17 mouse cellular contexts compared by ENCODE assay signal in genomic region chr1:39122316-39123015, GRCm38 (mm10).
DNase-seq lines count a peak whose midpoint lies in the region; ATAC-seq lines count a peak whose summit lies in the region.
"Had no signal": no experiment of that assay in that cellular context is flagged by ENCODE, and none has a peak within 500 bp of the region (broad histone marks: within the 10 kb centered on the region; RNA-seq: fewer than 3 reads in every experiment).

No protein-coding gene starts in this region.

- peaks cover 2% of the 10 kb centered on the region; the same call in 1 of the 2 replicates for H3K9me3 ChIP-seq in heart, embryonic 13.5 days
- H3K9me3 ChIP-seq in midbrain, embryonic 12.5 days: no peaks in the 10 kb centered on the region
- no peaks in the 10 kb centered on the region for H3K9me3 ChIP-seq in forebrain, embryonic 15.5 days
- H3K9me3 ChIP-seq: forebrain, embryonic 12.5 days had no signal

- 44% methylated on average over 8 of the region's 8 CpGs for WGBS in heart, embryonic 13.5 days
- WGBS in midbrain, embryonic 12.5 days: 52% methylated on average over 8 of the region's 8 CpGs
- WGBS in forebrain, embryonic 15.5 days: 66% methylated on average over 8 of the region's 8 CpGs

- ATAC-seq in heart, embryonic 13.5 days (ENCODE audit: extremely low read depth, insufficient number of reproducible peaks, low FRiP score, low TSS enrichment): no peak
- peak; percentile 69; the same call in 1 of the 2 replicates for ATAC-seq in midbrain, embryonic 12.5 days (ENCODE audit: low FRiP score, low read depth)
- ATAC-seq in forebrain, embryonic 15.5 days (replicated peaks): no peak
- ATAC-seq: intestine, embryonic 16.5 days had no signal

- no peaks in the 10 kb centered on the region for H3K36me3 ChIP-seq in heart, embryonic 13.5 days
- no peaks in the 10 kb centered on the region for H3K36me3 ChIP-seq in midbrain, embryonic 12.5 days
- H3K36me3 ChIP-seq in forebrain, embryonic 15.5 days: no peaks in the 10 kb centered on the region
- H3K36me3 ChIP-seq: forebrain, embryonic 12.5 days had no signal

- DNase-seq in heart, adult 11 months: no peak
- peak; percentile 23 for DNase-seq in CD4-positive, CD25-positive, alpha-beta regulatory T cell, adult 2 months (ENCODE audit: low read depth, low spot score)
- peak; percentile 78 for DNase-seq in WW6 (ENCODE audit: low read depth, low spot score)
- DNase-seq in thymus, adult 18-20 months: no peak
- DNase-seq in cerebellum, adult 9-10 months: no peak
- DNase-seq: adrenal gland, postnatal 14 days; cerebellum, adult 2 months; gastrocnemius, postnatal 36 days; lung, postnatal 4 days; right cerebral cortex, adult 18-20 months had no signal

- H3K4me2 ChIP-seq in heart, embryonic 13.5 days: peak overlapping the region; percentile 7; the same call in 1 of the 2 replicates
- no peak overlapping the region for H3K4me2 ChIP-seq in midbrain, embryonic 12.5 days (replicated peaks)
- H3K4me2 ChIP-seq in forebrain, embryonic 15.5 days (replicated peaks): no peak overlapping the region
- H3K4me2 ChIP-seq: forebrain, embryonic 12.5 days; heart, embryonic 11.5 days; lung, embryonic 14.5 days had no signal

- H3K4me3 ChIP-seq in heart, embryonic 13.5 days: no peak overlapping the region
- H3K4me3 ChIP-seq in midbrain, embryonic 12.5 days: no peak overlapping the region
- no peak overlapping the region for H3K4me3 ChIP-seq in forebrain, embryonic 15.5 days
- H3K4me3 ChIP-seq: forebrain, embryonic 12.5 days had no signal

- no peak overlapping the region for H3K27ac ChIP-seq in heart, embryonic 13.5 days (replicated peaks)
- H3K27ac ChIP-seq in midbrain, embryonic 12.5 days (replicated peaks): peak overlapping the region; percentile 39; the same call in 1 of the 2 replicates
- H3K27ac ChIP-seq in forebrain, embryonic 15.5 days (replicated peaks): no peak overlapping the region
- H3K27ac ChIP-seq: forebrain, embryonic 12.5 days had no signal

- no peaks in the 10 kb centered on the region; the same call in 1 of the 2 replicates for H3K27me3 ChIP-seq in heart, embryonic 13.5 days (replicated peaks)
- H3K27me3 ChIP-seq in midbrain, embryonic 12.5 days: no peaks in the 10 kb centered on the region
- no peaks in the 10 kb centered on the region for H3K27me3 ChIP-seq in forebrain, embryonic 15.5 days
- H3K27me3 ChIP-seq: forebrain, embryonic 12.5 days had no signal

- peaks cover 10% of the 10 kb centered on the region for H3K4me1 ChIP-seq in heart, embryonic 13.5 days
- H3K4me1 ChIP-seq in midbrain, embryonic 12.5 days: peaks cover 11% of the 10 kb centered on the region; the same call in 1 of the 2 replicates
- no peaks in the 10 kb centered on the region for H3K4me1 ChIP-seq in forebrain, embryonic 15.5 days

- H3K9ac ChIP-seq in heart, embryonic 13.5 days: no peak overlapping the region
- no peak overlapping the region for H3K9ac ChIP-seq in midbrain, embryonic 12.5 days (replicated peaks)
- H3K9ac ChIP-seq in forebrain, embryonic 15.5 days (replicated peaks): no peak overlapping the region
- H3K9ac ChIP-seq: forebrain, embryonic 12.5 days; lung, embryonic 14.5 days had no signal

Comparison
In these comparisons a context has a peak if more than half of its experiments do, and no peak if none do; other contexts are left out.
1. DNase-seq: peak in CD4-positive, CD25-positive, alpha-beta regulatory T cell, adult 2 months (single experiment) and WW6 (single experiment); none in heart, adult 11 months (single experiment), thymus, adult 18-20 months (0 of 2) and cerebellum, adult 9-10 months (single experiment).